Mouse (Mus musculus): Measurements from ENCODE around the gene Emc3.

DNA sequence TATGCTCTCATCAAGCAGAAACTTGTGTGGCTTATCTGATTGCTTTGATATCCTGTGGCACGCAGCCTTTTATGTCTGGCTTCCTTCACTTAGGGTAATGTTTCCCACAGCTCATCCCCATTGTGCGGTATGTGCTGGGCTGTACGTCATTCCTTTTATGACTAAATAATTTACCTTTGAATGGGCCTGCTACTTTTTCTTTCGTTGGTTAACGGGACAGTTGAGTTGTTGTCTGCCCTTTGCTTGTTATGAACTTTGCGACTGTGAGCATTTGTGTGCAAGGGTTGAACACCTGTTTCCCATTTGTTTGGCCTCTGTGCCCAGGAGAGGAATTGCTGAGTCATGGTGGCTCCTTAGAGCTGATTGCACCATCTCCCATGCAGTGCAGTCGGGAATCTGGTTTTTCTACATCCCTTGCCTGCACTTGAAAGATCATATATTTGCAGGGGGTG is 44.3 kb downstream of the Emc3 start:
- TF ChIP-seq POLR2A (IDR thresholded peaks at IDR 0.05; ENCODE audit: insufficient read depth, low read length) (no peak), CTCF (IDR thresholded peaks at IDR 0.05; ENCODE audit: low read depth, low read length) (no peak), EP300 (IDR thresholded peaks at IDR 0.05; ENCODE audit: insufficient read depth, low read depth, low read length) (peak; percentile 76)

Measured in ES-Bruce4 (cell line).